Mouse (Mus musculus) ES-CJ7 (cell line): Measurements from ENCODE around the gene Cmtr1.
A peak's percentile ranks its signal among the peaks of the same experiment; 100 is the strongest.
"Not testable (repeated sequence)": the region's sequence is repeated elsewhere in the genome, so short reads cannot be mapped to it uniquely, and the experiment has no call there.

Experiments
- DNase-seq: peaks from one replicate; pipeline ENCODE4 v3.0.0; 2011; ENCODE audit warnings: low read depth, low spot score

The Cmtr1 gene

GRCm38 (mm10) chr17:29660076-29660761 is at the start of gene Cmtr1:
Gene Cmtr1 (plus strand): TSS chr17:29660595.
- peak; percentile 91 for DNase-seq

- DNase-seq = not testable (repeated sequence)
Observed at GRCm38 (mm10) chr17:29613453-29613852, 46.9 kb upstream of the Cmtr1 start.

GRCm38 (mm10) chr17:29614115-29615023 is 46.0 kb upstream of the Cmtr1 start, which contains the start of the genes Rnf8 and Gm28043:
Gene Rnf8 (plus strand): TSS chr17:29614790.
Gene Gm28043 (plus strand): TSS chr17:29614876.
- DNase-seq = peak; percentile 96

- no peak for DNase-seq
Observed at GRCm38 (mm10) chr17:29615024-29615551, 45.3 kb upstream of the Cmtr1 start.

GRCm38 (mm10) chr17:29615616-29616015 is 44.8 kb upstream of the Cmtr1 start:
- no peak for DNase-seq

- no peak for DNase-seq
Observed at GRCm38 (mm10) chr17:29619231-29619630, 41.2 kb upstream of the Cmtr1 start.

GRCm38 (mm10) chr17:29623488-29623887 is 36.9 kb upstream of the Cmtr1 start:
- no peak for DNase-seq

- DNase-seq = no peak
Observed at GRCm38 (mm10) chr17:29627285-29627684, 33.1 kb upstream of the Cmtr1 start.

- no peak for DNase-seq
Observed at GRCm38 (mm10) chr17:29628946-29629345, 31.4 kb upstream of the Cmtr1 start.

GRCm38 (mm10) chr17:29629620-29630019 is 30.8 kb upstream of the Cmtr1 start:
- peak; percentile 71 for DNase-seq

- DNase-seq = peak; percentile 67
Observed at GRCm38 (mm10) chr17:29632312-29632711, 28.1 kb upstream of the Cmtr1 start.

GRCm38 (mm10) chr17:29635492-29635891 is 24.9 kb upstream of the Cmtr1 start:
- DNase-seq = no peak

GRCm38 (mm10) chr17:29636118-29636517 is 24.3 kb upstream of the Cmtr1 start:
- peak; percentile 57 for DNase-seq

- no peak for DNase-seq
Observed at GRCm38 (mm10) chr17:29637377-29637776, 23.0 kb upstream of the Cmtr1 start.

- peak; percentile 61 for DNase-seq
Observed at GRCm38 (mm10) chr17:29637895-29638294, 22.5 kb upstream of the Cmtr1 start.

- no peak for DNase-seq
Observed at GRCm38 (mm10) chr17:29640971-29641370, 19.4 kb upstream of the Cmtr1 start.

GRCm38 (mm10) chr17:29642219-29642618 is 18.2 kb upstream of the Cmtr1 start:
- no peak for DNase-seq

GRCm38 (mm10) chr17:29658249-29658648 is 2.1 kb upstream of the Cmtr1 start:
- no peak for DNase-seq

- DNase-seq = no peak
Observed at GRCm38 (mm10) chr17:29660762-29661391, 482 bp downstream of the Cmtr1 start.

- no peak for DNase-seq
Observed at GRCm38 (mm10) chr17:29662145-29662544, 1.8 kb downstream of the Cmtr1 start.

- peak; percentile 41 for DNase-seq
Observed at GRCm38 (mm10) chr17:29668051-29668986, 7.9 kb downstream of the Cmtr1 start.
